Mouse (Mus musculus) liver, postnatal 0 days (tissue): ENCODE measurements around the gene Rbms1.

Experiments
- CTCF ChIP-seq: sonication (generic); IDR thresholded peaks from 2 replicates; pipeline ENCODE4 v1.5.1; 2016; ENCODE audit warnings: antibody characterized with exemption, low read depth
- EP300 ChIP-seq: IDR thresholded peaks from 2 replicates; pipeline ENCODE4 v1.6.1; 2016; ENCODE audit warnings: antibody characterized with exemption, low read depth, mild to moderate bottlenecking

GRCm38 (mm10) chr2:60838856-60839255 lies 124.1 kb downstream of the Rbms1 start:
- TF ChIP-seq CTCF (no peak), EP300 (peak; percentile 25; the same call in 1 of the 2 replicates)
